Mouse (Mus musculus) thymus, adult 2 months (tissue): ENCODE results near the gene Hvcn1.

Source experiments
- CTCF ChIP-seq: fragments of 200-500 bp; IDR thresholded peaks from 2 replicates; pipeline ENCODE4 v1.5.1; 2012; ENCODE audit warnings: mild to moderate bottlenecking, control low read depth, low read length, moderate library complexity, borderline replicate concordance; ENCODE audit not compliant: control insufficient read depth, poor library complexity, insufficient read depth; ENCODE audit errors: extremely low read depth
- POLR2A ChIP-seq: fragments of 200-500 bp; IDR thresholded peaks from 2 replicates; pipeline ENCODE4 v1.6.1; 2012; ENCODE audit warnings: mild to moderate bottlenecking, low read length, control low read depth, moderate library complexity; ENCODE audit not compliant: control insufficient read depth, poor library complexity, insufficient read depth; ENCODE audit errors: extremely low read depth

GRCm38 (mm10) chr5:122228271-122228765, 21.7 kb downstream of the Hvcn1 start:
- no peak for TF ChIP-seq CTCF
- TF ChIP-seq POLR2A = no peak
